Mouse (Mus musculus): ENCODE data around the gene Cwf19l1. TPM values are rescaled to one million over a fixed set of nuclear protein-coding genes. Genes with fewer than 3 reads are reported as not detected.

Cwf19l1 gene
- total RNA-seq (2021) (10 to 100 TPM; 16.5 to 25.4 TPM), polyA plus RNA-seq (2012; rRNA removed) (3.3 and 6.2 TPM in 2 replicates)
- long read RNA-seq, transcript Cwf19l1-201 (14 exons, 3,581 nt), result major isoform, 9 of 12 reads
- long read RNA-seq, partial matches to known transcripts, result 2 of 12 reads
- long read RNA-seq, other reads (novel, unspliced or antisense), result 1 of 12 reads

GRCm38 (mm10) chr19:44135072-44135959, at the start of gene Cwf19l1:
TSS of gene Cwf19l1 (minus strand) at chr19:44135876.
- peak; percentile 89 for DNase-seq

- DNase-seq, result no peak
These were observed 48.3 kb upstream of the Cwf19l1 start for GRCm38 (mm10) chr19:44183968-44184367.

GRCm38 (mm10) chr19:44180502-44180901, 44.8 kb upstream of the Cwf19l1 start:
- peak; percentile 10 for DNase-seq

GRCm38 (mm10) chr19:44176741-44177140, 41.1 kb upstream of the Cwf19l1 start:
- DNase-seq, result no peak

- DNase-seq, result no peak
These were observed 39.2 kb upstream of the Cwf19l1 start for GRCm38 (mm10) chr19:44174835-44175234.

GRCm38 (mm10) chr19:44161515-44161914, 25.8 kb upstream of the Cwf19l1 start:
- no peak for DNase-seq

- no peak for DNase-seq
These were observed 23.7 kb upstream of the Cwf19l1 start for GRCm38 (mm10) chr19:44159386-44159785.

- no peak for DNase-seq
These were observed 21.3 kb upstream of the Cwf19l1 start for GRCm38 (mm10) chr19:44157005-44157404.

- DNase-seq, result no peak
These were observed 18.1 kb upstream of the Cwf19l1 start for GRCm38 (mm10) chr19:44153781-44154180.

GRCm38 (mm10) chr19:44148991-44149390, 13.3 kb upstream of the Cwf19l1 start:
- DNase-seq, result no peak

- no peak for DNase-seq
These were observed 12.7 kb upstream of the Cwf19l1 start for GRCm38 (mm10) chr19:44148345-44148744.

- no peak for DNase-seq
These were observed 11.3 kb upstream of the Cwf19l1 start for GRCm38 (mm10) chr19:44146951-44147350.

GRCm38 (mm10) chr19:44146568-44146879, 10.8 kb upstream of the Cwf19l1 start:
- DNase-seq, result no peak

GRCm38 (mm10) chr19:44145702-44146567, 10.3 kb upstream of the Cwf19l1 start, which contains the start of gene Bloc1s2:
TSS of gene Bloc1s2 (minus strand) at chr19:44146446.
- DNase-seq, result peak; percentile 95

GRCm38 (mm10) chr19:44144366-44144765, 8.7 kb upstream of the Cwf19l1 start:
- no peak for DNase-seq

GRCm38 (mm10) chr19:44135960-44136485, 347 bp upstream of the Cwf19l1 start:
- DNase-seq, result no peak

GRCm38 (mm10) chr19:44132917-44133316, 2.8 kb downstream of the Cwf19l1 start:
- DNase-seq, result no peak

- no peak for DNase-seq
These were observed 7.1 kb downstream of the Cwf19l1 start for GRCm38 (mm10) chr19:44128560-44128959.

GRCm38 (mm10) chr19:44127729-44128497, 7.8 kb downstream of the Cwf19l1 start:
- no peak for DNase-seq

- no peak for DNase-seq
These were observed 14.5 kb downstream of the Cwf19l1 start for GRCm38 (mm10) chr19:44121137-44121536.

- peak; percentile 77 for DNase-seq
These were observed 15.0 kb downstream of the Cwf19l1 start for GRCm38 (mm10) chr19:44120686-44121085.
